Mouse (Mus musculus) hindbrain, embryonic 13.5 days (tissue): ENCODE measurements around the gene Trmt6. TPM values are rescaled to one million over a fixed set of nuclear protein-coding genes. Genes with fewer than 3 reads are reported as not detected.

ENCODE experiments used
- ATAC-seq: fragments of 200-750 bp; cut with Nextera tagmentation; 2 replicates; pipeline ENCODE4 v1.8.0; 2017; ENCODE audit warnings: moderate TSS enrichment; ENCODE audit not compliant: low FRiP score
- H3K27ac ChIP-seq: fragments of 300-500 bp; sonication (generic); 2 replicates; pipeline ENCODE4 v1.5.1; 2015; ENCODE audit warnings: inconsistent platforms, mild to moderate bottlenecking, moderate library complexity
- H3K27me3 ChIP-seq: fragments of 300-500 bp; sonication (generic); 2 replicates; pipeline ENCODE4 v1.6.1; 2015; ENCODE audit warnings: mild to moderate bottlenecking, inconsistent platforms
- H3K36me3 ChIP-seq: fragments of 300-500 bp; sonication (generic); 2 replicates; pipeline ENCODE4 v1.6.1; 2015; ENCODE audit warnings: mild to moderate bottlenecking, inconsistent platforms
- H3K4me1 ChIP-seq: fragments of 300-500 bp; sonication (generic); replicated peaks from 2 replicates; pipeline ENCODE4 v1.6.1; 2015; ENCODE audit warnings: inconsistent platforms
- H3K4me2 ChIP-seq: fragments of 300-500 bp; sonication (generic); 2 replicates; pipeline ENCODE4 v1.6.1; 2015; ENCODE audit warnings: inconsistent platforms, mild to moderate bottlenecking, moderate library complexity
- H3K4me3 ChIP-seq: fragments of 300-500 bp; sonication (generic); 2 replicates; pipeline ENCODE4 v1.5.1; 2015; ENCODE audit warnings: mild to moderate bottlenecking, inconsistent platforms
- H3K9ac ChIP-seq: fragments of 300-500 bp; sonication (generic); 2 replicates; pipeline ENCODE4 v1.6.1; 2015; ENCODE audit warnings: mild to moderate bottlenecking, inconsistent platforms
- H3K9me3 ChIP-seq: fragments of 300-500 bp; sonication (generic); 2 replicates; pipeline ENCODE4 v1.6.1; 2016; ENCODE audit warnings: inconsistent platforms
- WGBS: fragments of 180-500 bp; shearing (Covaris S2); methylation state at CpG from one replicate; pipeline ENCODE4 v1.1.7; 2015; 5-methylcytosine and 5-hydroxymethylcytosine counted together
- polyA plus RNA-seq: library from polyadenylated mRNA; unstranded; fragments of >200 nt; fragmentation: Nextera tagmentation; extraction: Ambion mirVana; gene quantifications from 2 replicates; pipeline ENCODE4 v1.2.1, GENCODE M21; 2015

The Trmt6 gene
- 25.6 and 26.5 TPM in 2 replicates for polyA plus RNA-seq

GRCm38 (mm10) chr2:132815608-132816314, at the start of gene Trmt6, which contains the start of gene Mcm8:
Trmt6 (minus strand) TSS chr2:132816055.
Mcm8 (plus strand) TSS chr2:132816141.
- H3K4me1 ChIP-seq = peaks cover 23% of the 10 kb centered on the region
- peak within 1 kb of the TSS; percentile 69; the same call in 1 of the 2 replicates for H3K27ac ChIP-seq
- peaks cover 21% of the 10 kb centered on the region for H3K36me3 ChIP-seq
- peak within 1 kb of the TSS; percentile 88 for H3K9ac ChIP-seq
- no peaks in the 10 kb centered on the region for H3K27me3 ChIP-seq
- WGBS = under 1% methylated on average over 59 of the region's 59 CpGs
- H3K9me3 ChIP-seq = no peaks in the 10 kb centered on the region
- H3K4me3 ChIP-seq = peak within 1 kb of the TSS; percentile 86
- peak within 1 kb of the TSS; percentile 92 for H3K4me2 ChIP-seq
- ATAC-seq = peak; percentile 100

- Histone ChIP-seq H3K4me3 (no peak overlapping the region), H3K9ac (no peak overlapping the region), H3K9me3 (no peaks in the 10 kb centered on the region), H3K4me1 (no peaks in the 10 kb centered on the region), H3K27ac (no peak overlapping the region), H3K36me3 (peaks cover 32% of the 10 kb centered on the region), H3K4me2 (no peak overlapping the region), H3K27me3 (no peaks in the 10 kb centered on the region)
- 95% methylated on average over 2 of the region's 2 CpGs for WGBS
- ATAC-seq = no peak
Measured at GRCm38 (mm10) chr2:132863325-132863724, 47.5 kb upstream of the Trmt6 start.

GRCm38 (mm10) chr2:132861456-132861855, 45.6 kb upstream of the Trmt6 start:
- H3K27me3 ChIP-seq = no peaks in the 10 kb centered on the region
- no peaks in the 10 kb centered on the region for H3K9me3 ChIP-seq
- no peak for ATAC-seq
- H3K9ac ChIP-seq = no peak overlapping the region
- no peak overlapping the region for H3K4me2 ChIP-seq
- peaks cover 24% of the 10 kb centered on the region for H3K36me3 ChIP-seq
- H3K4me3 ChIP-seq = no peak overlapping the region
- H3K4me1 ChIP-seq = 0 out of 2 replicates have a peak, but pooled peaks cover under 1% of the 10 kb centered on the region
- WGBS = 94% methylated on average over 2 of the region's 2 CpGs
- no peak overlapping the region for H3K27ac ChIP-seq

GRCm38 (mm10) chr2:132860435-132860834, 44.6 kb upstream of the Trmt6 start:
- ATAC-seq = no peak
- Histone ChIP-seq H3K27me3 (no peaks in the 10 kb centered on the region), H3K4me1 (0 out of 2 replicates have a peak, but pooled peaks cover 3% of the 10 kb centered on the region), H3K36me3 (peaks cover 20% of the 10 kb centered on the region), H3K9ac (no peak overlapping the region), H3K4me3 (no peak overlapping the region), H3K9me3 (no peaks in the 10 kb centered on the region), H3K27ac (no peak overlapping the region), H3K4me2 (no peak overlapping the region)

GRCm38 (mm10) chr2:132856333-132856732, 40.5 kb upstream of the Trmt6 start:
- WGBS = 83% methylated on average over 5 of the region's 5 CpGs
- H3K4me3 ChIP-seq = no peak overlapping the region
- no peak overlapping the region for H3K9ac ChIP-seq
- H3K36me3 ChIP-seq = peaks cover 15% of the 10 kb centered on the region
- no peak overlapping the region for H3K27ac ChIP-seq
- ATAC-seq = no peak
- H3K4me1 ChIP-seq = 0 out of 2 replicates have a peak, but pooled peaks cover 3% of the 10 kb centered on the region
- no peaks in the 10 kb centered on the region for H3K9me3 ChIP-seq
- H3K27me3 ChIP-seq = no peaks in the 10 kb centered on the region
- no peak overlapping the region for H3K4me2 ChIP-seq

GRCm38 (mm10) chr2:132853051-132853450, 37.2 kb upstream of the Trmt6 start:
- Histone ChIP-seq H3K27me3 (no peaks in the 10 kb centered on the region), H3K9ac (no peak overlapping the region), H3K4me3 (no peak overlapping the region), H3K9me3 (no peaks in the 10 kb centered on the region), H3K36me3 (peaks cover 28% of the 10 kb centered on the region), H3K4me1 (peaks cover 16% of the 10 kb centered on the region), H3K4me2 (no peak overlapping the region), H3K27ac (no peak overlapping the region)
- ATAC-seq = no peak
- WGBS = 98% methylated on average over 1 of the region's 1 CpGs

GRCm38 (mm10) chr2:132849141-132849540, 33.3 kb upstream of the Trmt6 start:
- no peaks in the 10 kb centered on the region for H3K27me3 ChIP-seq
- WGBS = 96% methylated on average over 6 of the region's 6 CpGs
- H3K4me2 ChIP-seq = no peak overlapping the region
- H3K4me3 ChIP-seq = no peak overlapping the region
- H3K27ac ChIP-seq = no peak overlapping the region
- ATAC-seq = no peak
- peaks cover 24% of the 10 kb centered on the region for H3K4me1 ChIP-seq
- peaks cover 24% of the 10 kb centered on the region for H3K36me3 ChIP-seq
- no peak overlapping the region for H3K9ac ChIP-seq
- no peaks in the 10 kb centered on the region for H3K9me3 ChIP-seq

GRCm38 (mm10) chr2:132848361-132848760, 32.5 kb upstream of the Trmt6 start:
- no peak overlapping the region for H3K27ac ChIP-seq
- peak overlapping the region; percentile 63 for H3K4me2 ChIP-seq
- peak overlapping the region; percentile 85; the same call in 1 of the 2 replicates for H3K9ac ChIP-seq
- peaks cover 24% of the 10 kb centered on the region for H3K36me3 ChIP-seq
- H3K4me3 ChIP-seq = peak overlapping the region; percentile 92
- peaks cover 24% of the 10 kb centered on the region for H3K4me1 ChIP-seq
- no peak for ATAC-seq
- H3K9me3 ChIP-seq = no peaks in the 10 kb centered on the region
- no peaks in the 10 kb centered on the region for H3K27me3 ChIP-seq
- 95% methylated on average over 4 of the region's 4 CpGs for WGBS

- Histone ChIP-seq H3K27ac (no peak overlapping the region), H3K4me1 (peaks cover 24% of the 10 kb centered on the region), H3K9me3 (no peaks in the 10 kb centered on the region), H3K36me3 (peaks cover 26% of the 10 kb centered on the region), H3K4me2 (peak overlapping the region; percentile 63), H3K27me3 (no peaks in the 10 kb centered on the region), H3K4me3 (peak overlapping the region; percentile 92), H3K9ac (peak overlapping the region; percentile 85)
- 48% methylated on average over 7 of the region's 7 CpGs for WGBS
- ATAC-seq = no peak
Measured at GRCm38 (mm10) chr2:132847581-132847980, 31.7 kb upstream of the Trmt6 start.

GRCm38 (mm10) chr2:132846407-132847358, 30.8 kb upstream of the Trmt6 start, which contains the start of gene Crls1:
Crls1 (plus strand) TSS chr2:132846666.
- WGBS = under 1% methylated on average over 90 of the region's 96 CpGs
- peak; percentile 95 for ATAC-seq
- peak within 1 kb of the TSS; percentile 87 for H3K27ac ChIP-seq
- H3K27me3 ChIP-seq = no peaks in the 10 kb centered on the region
- H3K4me1 ChIP-seq = peaks cover 24% of the 10 kb centered on the region
- no peaks in the 10 kb centered on the region for H3K9me3 ChIP-seq
- H3K36me3 ChIP-seq = peaks cover 21% of the 10 kb centered on the region
- H3K4me2 ChIP-seq = peak within 1 kb of the TSS; percentile 63
- H3K4me3 ChIP-seq = peak within 1 kb of the TSS; percentile 92
- peak within 1 kb of the TSS; percentile 85 for H3K9ac ChIP-seq

- WGBS = 93% methylated on average over 4 of the region's 4 CpGs
- ATAC-seq = no peak
- Histone ChIP-seq H3K9me3 (no peaks in the 10 kb centered on the region), H3K27me3 (no peaks in the 10 kb centered on the region), H3K4me1 (no peaks in the 10 kb centered on the region), H3K4me2 (no peak overlapping the region), H3K4me3 (no peak overlapping the region), H3K9ac (no peak overlapping the region), H3K36me3 (peaks cover 3% of the 10 kb centered on the region; the same call in 1 of the 2 replicates), H3K27ac (no peak overlapping the region)
Measured at GRCm38 (mm10) chr2:132841071-132841470, 25.2 kb upstream of the Trmt6 start.

GRCm38 (mm10) chr2:132802976-132803375, 12.9 kb downstream of the Trmt6 start:
- H3K9me3 ChIP-seq = no peaks in the 10 kb centered on the region
- H3K27ac ChIP-seq = no peak overlapping the region
- no peak for ATAC-seq
- H3K4me3 ChIP-seq = no peak overlapping the region
- no peak overlapping the region for H3K9ac ChIP-seq
- H3K4me1 ChIP-seq = no peaks in the 10 kb centered on the region
- no peaks in the 10 kb centered on the region for H3K27me3 ChIP-seq
- WGBS = 97% methylated on average over 2 of the region's 2 CpGs
- H3K36me3 ChIP-seq = peaks cover 50% of the 10 kb centered on the region
- no peak overlapping the region for H3K4me2 ChIP-seq
